Mouse (Mus musculus) 3T3-L1 (cell line): ENCODE measurements around the gene Zrsr1.

ENCODE experiments used
- DNase-seq: peaks from one replicate; pipeline ENCODE4 v3.0.0-alpha.2; 2015; ENCODE audit warnings: low read depth, low spot score

Gene Zrsr1

GRCm38 (mm10) chr11:23008181-23008823 lies 36.5 kb downstream of the Zrsr1 start:
- DNase-seq: peak; percentile 85

GRCm38 (mm10) chr11:23008824-23009200 lies 37.0 kb downstream of the Zrsr1 start:
- no peak for DNase-seq

GRCm38 (mm10) chr11:23013096-23013495 lies 41.3 kb downstream of the Zrsr1 start:
- DNase-seq: no peak

GRCm38 (mm10) chr11:23013580-23014294 lies 41.9 kb downstream of the Zrsr1 start:
- peak; percentile 28 for DNase-seq

- DNase-seq: no peak
Observed at GRCm38 (mm10) chr11:23014996-23015395, 43.2 kb downstream of the Zrsr1 start.

- DNase-seq: no peak
Observed at GRCm38 (mm10) chr11:23017943-23018342, 46.1 kb downstream of the Zrsr1 start.

GRCm38 (mm10) chr11:23020116-23020770 lies 48.4 kb downstream of the Zrsr1 start:
- no peak for DNase-seq

- DNase-seq: no peak
Observed at GRCm38 (mm10) chr11:23020841-23021240, 49.0 kb downstream of the Zrsr1 start.

- DNase-seq: no peak
Observed at GRCm38 (mm10) chr11:23023155-23023554, 51.4 kb downstream of the Zrsr1 start.

- DNase-seq: no peak
Observed at GRCm38 (mm10) chr11:23024169-23024568, 52.4 kb downstream of the Zrsr1 start.
